Mouse (Mus musculus) macrophage (primary cell): ENCODE results near the gene Arrdc2. TPM values are rescaled to one million over a fixed set of nuclear protein-coding genes. Genes with fewer than 3 reads are reported as not detected.
"Not testable (repeated sequence)": the region's sequence is repeated elsewhere in the genome, so short reads cannot be mapped to it uniquely, and the experiment has no call there.

Experiments
- H3K27ac ChIP-seq: fragments of 350-480 bp; formaldehyde crosslinking; 2 replicates; pipeline ENCODE4 v1.9.0; 2021
- H3K36me3 ChIP-seq: fragments of 350-480 bp; formaldehyde crosslinking; 2 replicates; pipeline ENCODE4 v1.9.0; 2021; ENCODE audit errors: inconsistent target
- H3K4me3 ChIP-seq: fragments of 350-480 bp; formaldehyde crosslinking; 2 replicates; pipeline ENCODE4 v1.9.0; 2021; ENCODE audit errors: inconsistent target
- H3K79me2 ChIP-seq: fragments of 350-480 bp; formaldehyde crosslinking; 2 replicates; pipeline ENCODE4 v1.9.0; 2021; ENCODE audit errors: inconsistent target
- WGBS: methylation state at CpG from one replicate; pipeline ENCODE4 v1.1.7; 2026; ENCODE audit warnings: inconsistent platforms; ENCODE audit not compliant: missing documents; 5-methylcytosine and 5-hydroxymethylcytosine counted together
- polyA plus RNA-seq: library from polyadenylated mRNA; stranded (reverse); fragments of 250-400 nt; gene quantifications from 3 replicates; pipeline ENCODE4 v1.2.4, GENCODE M21; 2018; ENCODE audit warnings: inconsistent platforms

The Arrdc2 gene
- polyA plus RNA-seq, 1 experiment from 2014 or later, result 12.1 TPM

- Histone ChIP-seq H3K27ac (peak overlapping the region; percentile 82), H3K4me3 (peak overlapping the region; percentile 73), H3K79me2 (peaks cover 12% of the 10 kb centered on the region), H3K36me3 (peaks cover 18% of the 10 kb centered on the region; the same call in 1 of the 2 replicates)
- WGBS, result 4% methylated on average over 63 of the region's 66 CpGs
Measured at GRCm38 (mm10) chr8:70838654-70839407, 689 bp downstream of the Arrdc2 start.

- peaks cover 12% of the 10 kb centered on the region for H3K79me2 ChIP-seq
- no peak overlapping the region for H3K27ac ChIP-seq
- 92% methylated on average over 11 of the region's 12 CpGs for WGBS
- H3K36me3 ChIP-seq, result peaks cover 18% of the 10 kb centered on the region; the same call in 1 of the 2 replicates
- H3K4me3 ChIP-seq, result no peak overlapping the region
Measured at GRCm38 (mm10) chr8:70836666-70837065, 2.9 kb downstream of the Arrdc2 start.

GRCm38 (mm10) chr8:70834071-70834470 is 5.4 kb downstream of the Arrdc2 start:
- 90% methylated on average over 3 of the region's 3 CpGs for WGBS
- Histone ChIP-seq H3K27ac (peak overlapping the region; percentile 94), H3K79me2 (peaks cover 12% of the 10 kb centered on the region), H3K4me3 (no peak overlapping the region), H3K36me3 (peaks cover 18% of the 10 kb centered on the region; the same call in 1 of the 2 replicates)

- H3K4me3 ChIP-seq, result no peak overlapping the region; the same call in 1 of the 2 replicates
Measured at GRCm38 (mm10) chr8:70833520-70833919, 6.0 kb downstream of the Arrdc2 start.

GRCm38 (mm10) chr8:70833018-70833482 is 6.5 kb downstream of the Arrdc2 start:
- Histone ChIP-seq H3K4me3 (no peak overlapping the region; the same call in 1 of the 2 replicates), H3K27ac (peak overlapping the region; percentile 94), H3K79me2 (peaks cover 4% of the 10 kb centered on the region; the same call in 1 of the 2 replicates), H3K36me3 (peaks cover 18% of the 10 kb centered on the region; the same call in 1 of the 2 replicates)
- WGBS, result 16% methylated on average over 9 of the region's 9 CpGs

More at GRCm38 (mm10) chr8:70833520-70833919, 6.0 kb downstream of the Arrdc2 start:
- 49% methylated on average over 15 of the region's 15 CpGs for WGBS
- Histone ChIP-seq H3K36me3 (peaks cover 18% of the 10 kb centered on the region; the same call in 1 of the 2 replicates), H3K79me2 (peaks cover 9% of the 10 kb centered on the region), H3K27ac (peak overlapping the region; percentile 94)

- H3K27ac ChIP-seq, result peak overlapping the region; percentile 94
- WGBS, result 90% methylated on average over 11 of the region's 11 CpGs
- H3K4me3 ChIP-seq, result no peak overlapping the region
- H3K36me3 ChIP-seq, result peaks cover 18% of the 10 kb centered on the region; the same call in 1 of the 2 replicates
- H3K79me2 ChIP-seq, result no peaks in the 10 kb centered on the region; the same call in 1 of the 2 replicates
Measured at GRCm38 (mm10) chr8:70832371-70832770, 7.1 kb downstream of the Arrdc2 start.

- Histone ChIP-seq H3K79me2 (no peaks in the 10 kb centered on the region), H3K36me3 (peaks cover 17% of the 10 kb centered on the region; the same call in 1 of the 2 replicates), H3K27ac (no peak overlapping the region), H3K4me3 (no peak overlapping the region)
- 98% methylated on average over 8 of the region's 8 CpGs for WGBS
Measured at GRCm38 (mm10) chr8:70831517-70831916, 8.0 kb downstream of the Arrdc2 start.

- Histone ChIP-seq H3K27ac (no peak overlapping the region), H3K79me2 (no peaks in the 10 kb centered on the region), H3K4me3 (no peak overlapping the region), H3K36me3 (no peaks in the 10 kb centered on the region)
- WGBS, result 91% methylated on average over 1 of the region's 1 CpGs
Measured at GRCm38 (mm10) chr8:70827796-70828195, 11.7 kb downstream of the Arrdc2 start.

- Histone ChIP-seq H3K79me2 (no peaks in the 10 kb centered on the region), H3K36me3 (no peaks in the 10 kb centered on the region), H3K4me3 (no peak overlapping the region), H3K27ac (no peak overlapping the region)
- 100% methylated on average over 2 of the region's 2 CpGs for WGBS
Measured at GRCm38 (mm10) chr8:70827010-70827409, 12.5 kb downstream of the Arrdc2 start.

GRCm38 (mm10) chr8:70825816-70826215 is 13.7 kb downstream of the Arrdc2 start:
- H3K36me3 ChIP-seq, result no peaks in the 10 kb centered on the region
- H3K4me3 ChIP-seq, result no peak overlapping the region
- H3K27ac ChIP-seq, result no peak overlapping the region
- WGBS, result 86% methylated on average over 8 of the region's 8 CpGs
- H3K79me2 ChIP-seq, result no peaks in the 10 kb centered on the region

GRCm38 (mm10) chr8:70823802-70824201 is 15.7 kb downstream of the Arrdc2 start:
- peaks cover 8% of the 10 kb centered on the region; the same call in 1 of the 2 replicates for H3K36me3 ChIP-seq
- no peak overlapping the region for H3K27ac ChIP-seq
- H3K79me2 ChIP-seq, result no peaks in the 10 kb centered on the region
- 95% methylated on average over 7 of the region's 7 CpGs for whole genome bisulfite sequencing
- no peak overlapping the region for H3K4me3 ChIP-seq

- H3K79me2 ChIP-seq, H3K27ac ChIP-seq, H3K4me3 ChIP-seq, H3K36me3 ChIP-seq: not testable (repeated sequence)
- WGBS, result 83% methylated on average over 2 of the region's 3 CpGs
Measured at GRCm38 (mm10) chr8:70822594-70822993, 16.9 kb downstream of the Arrdc2 start.

- no peaks in the 10 kb centered on the region for H3K79me2 ChIP-seq
- 64% methylated on average over 11 of the region's 11 CpGs for WGBS
- peaks cover 8% of the 10 kb centered on the region; the same call in 1 of the 2 replicates for H3K36me3 ChIP-seq
- H3K4me3 ChIP-seq, result no peak overlapping the region
- H3K27ac ChIP-seq, result no peak overlapping the region
Measured at GRCm38 (mm10) chr8:70821992-70822391, 17.5 kb downstream of the Arrdc2 start.

GRCm38 (mm10) chr8:70821399-70821962 is 18.0 kb downstream of the Arrdc2 start:
- Histone ChIP-seq H3K79me2 (no peaks in the 10 kb centered on the region), H3K4me3 (no peak overlapping the region), H3K27ac (no peak overlapping the region), H3K36me3 (peaks cover 8% of the 10 kb centered on the region; the same call in 1 of the 2 replicates)
- 17% methylated on average over 27 of the region's 30 CpGs for WGBS
